ENCODE assay signal across 15 mouse cellular contexts in genomic region chr5:112243041-112243440, GRCm38 (mm10). TPM values are rescaled to one million over a fixed set of nuclear protein-coding genes. Genes with fewer than 3 reads are reported as not detected.
DNase-seq lines count a peak whose midpoint lies in the region; ATAC-seq and TF ChIP-seq lines count a peak whose summit lies in the region.
"Had no signal": no experiment of that assay in that cellular context is flagged by ENCODE, and none has a peak within 500 bp of the region (broad histone marks: within the 10 kb centered on the region; RNA-seq: fewer than 3 reads in every experiment).

No protein-coding gene starts in this region.

- DNase-seq in kidney, postnatal 4 days, result no peak
- no peak for DNase-seq in embryo, embryonic 10.5 days (ENCODE audit: low spot score)
- no peak for DNase-seq in right cerebral cortex, postnatal 25 days
- DNase-seq: adrenal gland, adult 8-10 months; heart, postnatal 4 days; right cerebral cortex, postnatal 4 days had no signal

- H3K27ac ChIP-seq in kidney, embryonic 15.5 days, result peak overlapping the region; percentile 74
- H3K27ac ChIP-seq in bone marrow, adult 2 months (ENCODE audit: control insufficient read depth, insufficient read depth, low read depth, low read length, poor library complexity), result peak overlapping the region; percentile 31
- peak overlapping the region; percentile 17 for H3K27ac ChIP-seq in kidney, embryonic 16.5 days (ENCODE audit: low read length)
- peak overlapping the region; percentile 16; the same call in 1 of the 2 replicates for H3K27ac ChIP-seq in liver, embryonic 16.5 days (ENCODE audit: low read length)
- H3K27ac ChIP-seq: forebrain, embryonic 13.5 days; limb, embryonic 10.5 days; midbrain, embryonic 15.5 days; neural tube, embryonic 12.5 days; stomach, embryonic 15.5 days had no signal

- WGBS in kidney, embryonic 15.5 days, result 50% methylated on average over 5 of the region's 5 CpGs
- 70% methylated on average over 5 of the region's 5 CpGs for WGBS in bone marrow, adult 2 months
- WGBS in kidney, embryonic 16.5 days, result 47% methylated on average over 5 of the region's 5 CpGs
- 51% methylated on average over 5 of the region's 5 CpGs for WGBS in liver, embryonic 16.5 days (ENCODE audit: insufficient replicate concordance)

- no peak for TF ChIP-seq CTCF in bone marrow, adult 2 months (IDR thresholded peaks at IDR 0.05; ENCODE audit: control insufficient read depth, insufficient read depth, low read length)

- no peaks in the 10 kb centered on the region for H3K36me3 ChIP-seq in kidney, embryonic 15.5 days
- no peaks in the 10 kb centered on the region for H3K36me3 ChIP-seq in kidney, embryonic 16.5 days (ENCODE audit: insufficient read depth, low read length)
- no peaks in the 10 kb centered on the region for H3K36me3 ChIP-seq in liver, embryonic 16.5 days (ENCODE audit: control insufficient read depth, insufficient read depth)
- H3K36me3 ChIP-seq: limb, embryonic 10.5 days; midbrain, embryonic 15.5 days; neural tube, embryonic 12.5 days; stomach, embryonic 15.5 days had no signal

- no peak overlapping the region for H3K9ac ChIP-seq in kidney, embryonic 15.5 days
- H3K9ac ChIP-seq in kidney, embryonic 16.5 days (replicated peaks; ENCODE audit: low read length), result no peak overlapping the region
- no peak overlapping the region for H3K9ac ChIP-seq in liver, embryonic 16.5 days (ENCODE audit: low read depth, low read length)
- H3K9ac ChIP-seq: forebrain, embryonic 13.5 days; midbrain, embryonic 15.5 days; neural tube, embryonic 12.5 days; stomach, embryonic 15.5 days had no signal

- peaks cover 16% of the 10 kb centered on the region for H3K27me3 ChIP-seq in kidney, embryonic 15.5 days
- H3K27me3 ChIP-seq in kidney, embryonic 16.5 days (ENCODE audit: insufficient read depth, low read length), result peaks cover 7% of the 10 kb centered on the region; the same call in 1 of the 2 replicates
- H3K27me3 ChIP-seq in liver, embryonic 16.5 days (ENCODE audit: control insufficient read depth, insufficient read depth, low read depth, low read length), result peaks cover 3% of the 10 kb centered on the region
- H3K27me3 ChIP-seq: midbrain, embryonic 15.5 days; neural tube, embryonic 12.5 days; stomach, embryonic 15.5 days had no signal

- no peak for TF ChIP-seq POLR2A in bone marrow, adult 2 months (IDR thresholded peaks at IDR 0.05; ENCODE audit: borderline replicate concordance, control insufficient read depth, low read depth, low read length)

- no peak for ATAC-seq in kidney, embryonic 15.5 days (replicated peaks; ENCODE audit: low FRiP score)
- no peak for ATAC-seq in kidney, embryonic 16.5 days (ENCODE audit: low FRiP score, low TSS enrichment)
- ATAC-seq in liver, embryonic 16.5 days (ENCODE audit: low read depth), result no peak
- ATAC-seq: forebrain, embryonic 13.5 days; midbrain, embryonic 15.5 days had no signal

- H3K9me3 ChIP-seq in kidney, embryonic 15.5 days (replicated peaks), result no peaks in the 10 kb centered on the region; the same call in 1 of the 2 replicates
- no peaks in the 10 kb centered on the region for H3K9me3 ChIP-seq in kidney, embryonic 16.5 days (ENCODE audit: low read length)
- H3K9me3 ChIP-seq in liver, embryonic 16.5 days (replicated peaks; ENCODE audit: control insufficient read depth, low read length), result no peaks in the 10 kb centered on the region
- H3K9me3 ChIP-seq: forebrain, embryonic 13.5 days; limb, embryonic 10.5 days; midbrain, embryonic 15.5 days; neural tube, embryonic 12.5 days; stomach, embryonic 15.5 days had no signal

- no peak overlapping the region for H3K4me3 ChIP-seq in kidney, embryonic 15.5 days (replicated peaks)
- no peak overlapping the region for H3K4me3 ChIP-seq in bone marrow, adult 2 months (replicated peaks; ENCODE audit: control insufficient read depth, low read depth, low read length)
- no peak overlapping the region for H3K4me3 ChIP-seq in kidney, embryonic 16.5 days (ENCODE audit: low read length)
- H3K4me3 ChIP-seq in liver, embryonic 16.5 days (ENCODE audit: low read depth, low read length), result no peak overlapping the region
- H3K4me3 ChIP-seq: forebrain, embryonic 13.5 days; limb, embryonic 10.5 days; midbrain, embryonic 15.5 days; neural tube, embryonic 12.5 days; stomach, embryonic 15.5 days had no signal

- H3K4me1 ChIP-seq in kidney, embryonic 15.5 days, result peaks cover 44% of the 10 kb centered on the region
- H3K4me1 ChIP-seq in bone marrow, adult 2 months (ENCODE audit: control insufficient read depth, insufficient read depth, low read length), result 0 out of 2 replicates have a peak, but pooled peaks cover 3% of the 10 kb centered on the region
- H3K4me1 ChIP-seq in kidney, embryonic 16.5 days (ENCODE audit: insufficient read depth, low read length), result peaks cover 19% of the 10 kb centered on the region
- H3K4me1 ChIP-seq in liver, embryonic 16.5 days (ENCODE audit: control insufficient read depth, low read depth, low read length), result peaks cover 29% of the 10 kb centered on the region

- H3K4me2 ChIP-seq in kidney, embryonic 15.5 days, result no peak overlapping the region
- H3K4me2 ChIP-seq in kidney, embryonic 16.5 days (replicated peaks; ENCODE audit: low read depth, low read length), result no peak overlapping the region
- H3K4me2 ChIP-seq in liver, embryonic 16.5 days (ENCODE audit: low read depth, low read length), result no peak overlapping the region
- H3K4me2 ChIP-seq: forebrain, embryonic 13.5 days; midbrain, embryonic 15.5 days; neural tube, embryonic 12.5 days; stomach, embryonic 15.5 days had no signal

RNA-seq across cellular contexts. Expression of gene Cryba4, which starts 9.3 kb away (rescaled TPM):
- 0.99 and 1.1 TPM in 2 replicates for polyA plus RNA-seq in kidney, embryonic 15.5 days (2015; fragmentation: Nextera tagmentation; extraction: Ambion mirVana)
- 3.4 TPM in 1 of 2 replicates, not detected in the other for polyA plus RNA-seq in bone marrow, adult 2 months (2011; ENCODE audit: insufficient read depth, insufficient read length, low replicate concordance, missing spikeins)
- polyA plus RNA-seq in kidney, embryonic 16.5 days (2015; fragmentation: Nextera tagmentation; extraction: Ambion mirVana), result 0.58 and 0.81 TPM in 2 replicates
- polyA plus RNA-seq in liver, embryonic 16.5 days (2015; fragmentation: Nextera tagmentation; extraction: Ambion mirVana), result 0.49 and 0.67 TPM in 2 replicates

RNA-seq across cellular contexts. Expression of gene Crybb1, which starts 12.6 kb away (rescaled TPM):
- 2.1 and 2.4 TPM in 2 replicates for polyA plus RNA-seq in kidney, embryonic 15.5 days (2015; fragmentation: Nextera tagmentation; extraction: Ambion mirVana)
- polyA plus RNA-seq in bone marrow, adult 2 months (2011; ENCODE audit: insufficient read depth, insufficient read length, low replicate concordance, missing spikeins), result not detected in 2 replicates
- polyA plus RNA-seq in kidney, embryonic 16.5 days (2015; fragmentation: Nextera tagmentation; extraction: Ambion mirVana), result 2.7 and 4.0 TPM in 2 replicates
- 0.28 and 0.32 TPM in 2 replicates for polyA plus RNA-seq in liver, embryonic 16.5 days (2015; fragmentation: Nextera tagmentation; extraction: Ambion mirVana)
- polyA plus RNA-seq: limb, embryonic 10.5 days had no signal

RNA-seq across cellular contexts. Expression of gene Tpst2, which starts 33.5 kb away (rescaled TPM):
- polyA plus RNA-seq in kidney, embryonic 15.5 days (2015; fragmentation: Nextera tagmentation; extraction: Ambion mirVana), result 53.4 and 60.0 TPM in 2 replicates
- polyA plus RNA-seq in bone marrow, adult 2 months (2011; ENCODE audit: insufficient read depth, insufficient read length, low replicate concordance, missing spikeins), result 27.4 and 43.3 TPM in 2 replicates
- 65.8 and 68.7 TPM in 2 replicates for polyA plus RNA-seq in kidney, embryonic 16.5 days (2015; fragmentation: Nextera tagmentation; extraction: Ambion mirVana)
- 38.5 and 38.8 TPM in 2 replicates for polyA plus RNA-seq in liver, embryonic 16.5 days (2015; fragmentation: Nextera tagmentation; extraction: Ambion mirVana)

Comparison
In these comparisons a context has a peak if more than half of its experiments do, and no peak if none do; other contexts are left out.
1. H3K27ac ChIP-seq: peak in every context shown above with its lines; median percentile 74 in kidney, embryonic 15.5 days; 31 in bone marrow, adult 2 months; 17 in kidney, embryonic 16.5 days; 16 in liver, embryonic 16.5 days.